11 mouse cellular contexts compared by ENCODE assay signal in genomic region chr3:126764745-126765144, GRCm38 (mm10).
"Had no signal": no experiment of that assay in that cellular context is flagged by ENCODE, and none has a peak within 500 bp of the region (broad histone marks: within the 10 kb centered on the region; RNA-seq: fewer than 3 reads in every experiment).

No protein-coding gene starts in this region.

- H3K36me3 ChIP-seq: midbrain, embryonic 13.5 days had no signal

- H3K4me3 ChIP-seq: limb, embryonic 13.5 days; midbrain, embryonic 13.5 days had no signal

- H3K9ac ChIP-seq: limb, embryonic 13.5 days; liver, embryonic 14.5 days; midbrain, embryonic 13.5 days had no signal

- H3K9me3 ChIP-seq: limb, embryonic 13.5 days; midbrain, embryonic 13.5 days had no signal

- H3K27me3 ChIP-seq: limb, embryonic 13.5 days; midbrain, embryonic 13.5 days had no signal

- H3K27ac ChIP-seq: kidney, postnatal 0 days; limb, embryonic 13.5 days; liver, embryonic 14.5 days; midbrain, embryonic 13.5 days had no signal

- H3K4me2 ChIP-seq: limb, embryonic 13.5 days; midbrain, embryonic 13.5 days had no signal

- DNase-seq: kidney, adult 11 months; kidney, adult 9 months; kidney, postnatal 36 days; left cerebral cortex, postnatal 4 days; lung, adult 18-20 months; thymus, postnatal 4 days had no signal

- ATAC-seq: inflammation-experienced regulatory T-cells, adult 6 months; midbrain, embryonic 13.5 days had no signal

- H3K4me1 ChIP-seq: midbrain, embryonic 13.5 days had no signal
